Mouse (Mus musculus): ENCODE results near the gene Psen2. TPM values are rescaled to one million over a fixed set of nuclear protein-coding genes. Genes with fewer than 3 reads are reported as not detected.

Gene Psen2
- polyA plus RNA-seq, 1 experiment from 2014 or later = 13.8 TPM

GRCm38 (mm10) chr1:180290358-180290757 lies 27.1 kb upstream of the Psen2 start:
- 88% methylated on average over 4 of the region's 4 CpGs for WGBS
- H3K9ac ChIP-seq (replicated peaks) = no peak overlapping the region
- H3K36me3 ChIP-seq = no peaks in the 10 kb centered on the region
- H3K4me3 ChIP-seq = no peak overlapping the region
- no peaks in the 10 kb centered on the region for H3K27me3 ChIP-seq
- no peak overlapping the region for H3K27ac ChIP-seq (replicated peaks)
- H3K4me2 ChIP-seq (replicated peaks) = no peak overlapping the region
- H3K4me1 ChIP-seq = no peaks in the 10 kb centered on the region
- no peak for ATAC-seq (replicated peaks)
- no peaks in the 10 kb centered on the region for H3K9me3 ChIP-seq

GRCm38 (mm10) chr1:180289788-180290187 lies 26.6 kb upstream of the Psen2 start:
- no peak overlapping the region for H3K4me3 ChIP-seq
- no peak for ATAC-seq (replicated peaks)
- no peak overlapping the region for H3K9ac ChIP-seq (replicated peaks)
- no peaks in the 10 kb centered on the region for H3K27me3 ChIP-seq
- no peaks in the 10 kb centered on the region for H3K4me1 ChIP-seq
- H3K4me2 ChIP-seq (replicated peaks) = no peak overlapping the region
- H3K9me3 ChIP-seq = no peaks in the 10 kb centered on the region
- H3K36me3 ChIP-seq = no peaks in the 10 kb centered on the region
- 86% methylated on average over 5 of the region's 5 CpGs for WGBS
- no peak overlapping the region for H3K27ac ChIP-seq (replicated peaks)

GRCm38 (mm10) chr1:180288872-180289468 lies 25.7 kb upstream of the Psen2 start:
- WGBS = 90% methylated on average over 7 of the region's 7 CpGs

GRCm38 (mm10) chr1:180288227-180288626 lies 25.0 kb upstream of the Psen2 start:
- Histone ChIP-seq H3K4me2 (replicated peaks) (no peak overlapping the region), H3K4me1 (no peaks in the 10 kb centered on the region), H3K27ac (replicated peaks) (no peak overlapping the region), H3K9me3 (no peaks in the 10 kb centered on the region), H3K9ac (replicated peaks) (no peak overlapping the region), H3K36me3 (no peaks in the 10 kb centered on the region), H3K4me3 (no peak overlapping the region), H3K27me3 (no peaks in the 10 kb centered on the region)
- no peak for ATAC-seq (replicated peaks)
- 85% methylated on average over 7 of the region's 7 CpGs for WGBS

More at GRCm38 (mm10) chr1:180288872-180289468, 25.7 kb upstream of the Psen2 start:
- Histone ChIP-seq H3K27me3 (no peaks in the 10 kb centered on the region), H3K27ac (replicated peaks) (no peak overlapping the region), H3K4me1 (no peaks in the 10 kb centered on the region), H3K4me2 (replicated peaks) (no peak overlapping the region), H3K36me3 (no peaks in the 10 kb centered on the region), H3K9ac (replicated peaks) (no peak overlapping the region), H3K9me3 (no peaks in the 10 kb centered on the region), H3K4me3 (no peak overlapping the region)
- ATAC-seq (replicated peaks) = no peak

- no peak overlapping the region for H3K4me3 ChIP-seq
- no peak for ATAC-seq (replicated peaks)
Measured at GRCm38 (mm10) chr1:180286081-180286831, 23.0 kb upstream of the Psen2 start.

GRCm38 (mm10) chr1:180283813-180284768 lies 20.9 kb upstream of the Psen2 start:
- Histone ChIP-seq H3K4me3 (no peak overlapping the region), H3K9me3 (no peaks in the 10 kb centered on the region), H3K27ac (replicated peaks) (no peak overlapping the region), H3K4me2 (replicated peaks) (no peak overlapping the region), H3K9ac (replicated peaks) (no peak overlapping the region), H3K36me3 (no peaks in the 10 kb centered on the region), H3K4me1 (peaks cover 8% of the 10 kb centered on the region; the same call in 1 of the 2 replicates), H3K27me3 (no peaks in the 10 kb centered on the region)
- ATAC-seq (replicated peaks) = 0 out of 2 replicates have a peak, but pooled peaks have one; percentile 51
- 21% methylated on average over 16 of the region's 16 CpGs for WGBS

More at GRCm38 (mm10) chr1:180286081-180286831, 23.0 kb upstream of the Psen2 start:
- no peak overlapping the region for H3K27ac ChIP-seq (replicated peaks)
- H3K9ac ChIP-seq (replicated peaks) = no peak overlapping the region
- no peaks in the 10 kb centered on the region for H3K27me3 ChIP-seq
- no peaks in the 10 kb centered on the region for H3K4me1 ChIP-seq
- H3K4me2 ChIP-seq (replicated peaks) = no peak overlapping the region
- H3K9me3 ChIP-seq = no peaks in the 10 kb centered on the region
- 73% methylated on average over 15 of the region's 15 CpGs for WGBS
- no peaks in the 10 kb centered on the region for H3K36me3 ChIP-seq

GRCm38 (mm10) chr1:180282581-180282980 lies 19.3 kb upstream of the Psen2 start:
- H3K36me3 ChIP-seq = no peaks in the 10 kb centered on the region
- no peak overlapping the region for H3K9ac ChIP-seq (replicated peaks)
- no peak for ATAC-seq (replicated peaks)
- H3K27ac ChIP-seq (replicated peaks) = no peak overlapping the region
- H3K4me3 ChIP-seq = no peak overlapping the region
- H3K4me2 ChIP-seq (replicated peaks) = no peak overlapping the region
- peaks cover 8% of the 10 kb centered on the region; the same call in 1 of the 2 replicates for H3K4me1 ChIP-seq
- no peaks in the 10 kb centered on the region for H3K27me3 ChIP-seq
- 53% methylated on average over 6 of the region's 6 CpGs for WGBS
- H3K9me3 ChIP-seq = no peaks in the 10 kb centered on the region

- Histone ChIP-seq H3K27ac (replicated peaks) (no peak overlapping the region), H3K36me3 (no peaks in the 10 kb centered on the region), H3K4me2 (replicated peaks) (no peak overlapping the region), H3K4me3 (no peak overlapping the region), H3K4me1 (peaks cover 8% of the 10 kb centered on the region; the same call in 1 of the 2 replicates), H3K9ac (replicated peaks) (no peak overlapping the region), H3K9me3 (no peaks in the 10 kb centered on the region), H3K27me3 (no peaks in the 10 kb centered on the region)
- 33% methylated on average over 7 of the region's 7 CpGs for WGBS
- no peak for ATAC-seq (replicated peaks)
Measured at GRCm38 (mm10) chr1:180279648-180280047, 16.4 kb upstream of the Psen2 start.

- no peak overlapping the region for H3K4me3 ChIP-seq
- H3K9ac ChIP-seq (replicated peaks) = no peak overlapping the region
- H3K27me3 ChIP-seq = no peaks in the 10 kb centered on the region
- H3K4me2 ChIP-seq (replicated peaks) = no peak overlapping the region
- 83% methylated on average over 9 of the region's 9 CpGs for WGBS
- H3K27ac ChIP-seq (replicated peaks) = no peak overlapping the region
- peaks cover 8% of the 10 kb centered on the region; the same call in 1 of the 2 replicates for H3K4me1 ChIP-seq
- H3K36me3 ChIP-seq = no peaks in the 10 kb centered on the region
- no peaks in the 10 kb centered on the region for H3K9me3 ChIP-seq
- no peak for ATAC-seq (replicated peaks)
Measured at GRCm38 (mm10) chr1:180277563-180277962, 14.3 kb upstream of the Psen2 start.

GRCm38 (mm10) chr1:180274725-180275308 lies 11.6 kb upstream of the Psen2 start:
- no peak for ATAC-seq (replicated peaks)
- WGBS = 85% methylated on average over 10 of the region's 10 CpGs

GRCm38 (mm10) chr1:180269033-180269432 lies 5.8 kb upstream of the Psen2 start:
- 94% methylated on average over 2 of the region's 2 CpGs for WGBS
- Histone ChIP-seq H3K9ac (replicated peaks) (no peak overlapping the region), H3K9me3 (no peaks in the 10 kb centered on the region), H3K4me2 (replicated peaks) (no peak overlapping the region), H3K36me3 (no peaks in the 10 kb centered on the region), H3K4me3 (no peak overlapping the region), H3K27me3 (no peaks in the 10 kb centered on the region), H3K4me1 (no peaks in the 10 kb centered on the region), H3K27ac (replicated peaks) (no peak overlapping the region)
- no peak for ATAC-seq (replicated peaks)

More at GRCm38 (mm10) chr1:180274725-180275308, 11.6 kb upstream of the Psen2 start:
- Histone ChIP-seq H3K27ac (replicated peaks) (no peak overlapping the region), H3K4me3 (no peak overlapping the region), H3K9me3 (no peaks in the 10 kb centered on the region), H3K36me3 (no peaks in the 10 kb centered on the region), H3K4me2 (replicated peaks) (no peak overlapping the region), H3K9ac (replicated peaks) (no peak overlapping the region), H3K4me1 (peaks cover 5% of the 10 kb centered on the region; the same call in 1 of the 2 replicates), H3K27me3 (no peaks in the 10 kb centered on the region)
